Mouse (Mus musculus) myocyte (in vitro differentiated cells): ENCODE measurements around the gene Fgd3.

Experiments used
- MAX ChIP-seq: IDR thresholded peaks from one replicate; pipeline ENCODE4 v1.6.1; 2011; ENCODE audit warnings: low read depth, mild to moderate bottlenecking, control low read depth
- MYOG ChIP-seq, 3 experiments: IDR thresholded peaks; one replicate each; pipeline ENCODE4 v1.6.1; 2011; ENCODE audit warnings: control low read depth in 2 of 3, low read depth in 2 of 3, mild to moderate bottlenecking in 2 of 3; ENCODE audit not compliant: insufficient read length in 2 of 3, control insufficient read depth in 1 of 3, insufficient read depth in 1 of 3
- POLR2A ChIP-seq: IDR thresholded peaks from one replicate; pipeline ENCODE4 v1.6.1; 2011; ENCODE audit warnings: low read depth, mild to moderate bottlenecking, control low read depth, moderate library complexity; ENCODE audit not compliant: insufficient read length

- TF ChIP-seq MAX = no peak
- TF ChIP-seq MYOG (IDR thresholded peaks at IDR 0.05; ENCODE audit: control insufficient read depth in 1 of 3, insufficient read depth in 1 of 3, insufficient read length in 2 of 3, low read depth in 2 of 3) = no peak
- TF ChIP-seq POLR2A = no peak
Observed at GRCm38 (mm10) chr13:49219367-49219766, 100.7 kb downstream of the Fgd3 start.
